Mouse (Mus musculus) ES-Bruce4 (cell line): ENCODE measurements around the gene Daam1. TPM values are rescaled to one million over a fixed set of nuclear protein-coding genes. Genes with fewer than 3 reads are reported as not detected.

Experiments
- H3K27ac ChIP-seq: 2 replicates; pipeline ENCODE4 v1.5.1; 2012; ENCODE audit warnings: low read length, inconsistent platforms; ENCODE audit not compliant: insufficient read depth
- H3K27me3 ChIP-seq: 2 replicates; pipeline ENCODE4 v1.6.1; 2012; ENCODE audit warnings: mild to moderate bottlenecking, low read length, inconsistent platforms; ENCODE audit not compliant: control insufficient read depth, poor library complexity, insufficient read depth, severe bottlenecking
- H3K36me3 ChIP-seq: 2 replicates; pipeline ENCODE4 v1.6.1; 2012; ENCODE audit warnings: inconsistent platforms, mild to moderate bottlenecking, low read length, moderate library complexity; ENCODE audit not compliant: control insufficient read depth, poor library complexity, insufficient read depth, severe bottlenecking
- H3K4me1 ChIP-seq: one replicate; pipeline ENCODE4 v1.8.1; 2011; ENCODE audit warnings: low read length; ENCODE audit not compliant: control insufficient read depth, insufficient read depth
- H3K4me3 ChIP-seq: 2 replicates; pipeline ENCODE4 v1.5.1; 2011; ENCODE audit warnings: low read depth, mild to moderate bottlenecking, low read length
- H3K9ac ChIP-seq: 2 replicates; pipeline ENCODE4 v1.6.1; 2012; ENCODE audit warnings: low read depth, mild to moderate bottlenecking, inconsistent platforms; ENCODE audit not compliant: poor library complexity, severe bottlenecking
- H3K9me3 ChIP-seq: replicated peaks from 2 replicates; pipeline ENCODE4 v1.6.1; 2012; ENCODE audit warnings: mild to moderate bottlenecking, low read length, inconsistent platforms; ENCODE audit not compliant: control insufficient read depth, poor library complexity, insufficient read depth, severe bottlenecking
- CTCF ChIP-seq: IDR thresholded peaks from one replicate; pipeline ENCODE4 v1.8.1; 2011; ENCODE audit warnings: low read depth, low read length
- EP300 ChIP-seq: IDR thresholded peaks from 2 replicates; pipeline ENCODE4 v1.6.1; 2011; ENCODE audit warnings: low read depth, low read length; ENCODE audit not compliant: insufficient read depth
- POLR2A ChIP-seq: IDR thresholded peaks from one replicate; pipeline ENCODE4 v1.8.1; 2011; ENCODE audit warnings: low read length; ENCODE audit not compliant: insufficient read depth
- polyA plus RNA-seq: library from polyadenylated mRNA; stranded (reverse); fragments of >200 nt; gene quantifications from 2 replicates; pipeline ENCODE4 v1.2.4, GENCODE M21; 2011; ENCODE audit warnings: low read depth; ENCODE audit not compliant: missing spikeins, insufficient read depth, insufficient read length

Daam1 gene
- polyA plus RNA-seq, 1 experiment, result 33.0 TPM

DNA sequence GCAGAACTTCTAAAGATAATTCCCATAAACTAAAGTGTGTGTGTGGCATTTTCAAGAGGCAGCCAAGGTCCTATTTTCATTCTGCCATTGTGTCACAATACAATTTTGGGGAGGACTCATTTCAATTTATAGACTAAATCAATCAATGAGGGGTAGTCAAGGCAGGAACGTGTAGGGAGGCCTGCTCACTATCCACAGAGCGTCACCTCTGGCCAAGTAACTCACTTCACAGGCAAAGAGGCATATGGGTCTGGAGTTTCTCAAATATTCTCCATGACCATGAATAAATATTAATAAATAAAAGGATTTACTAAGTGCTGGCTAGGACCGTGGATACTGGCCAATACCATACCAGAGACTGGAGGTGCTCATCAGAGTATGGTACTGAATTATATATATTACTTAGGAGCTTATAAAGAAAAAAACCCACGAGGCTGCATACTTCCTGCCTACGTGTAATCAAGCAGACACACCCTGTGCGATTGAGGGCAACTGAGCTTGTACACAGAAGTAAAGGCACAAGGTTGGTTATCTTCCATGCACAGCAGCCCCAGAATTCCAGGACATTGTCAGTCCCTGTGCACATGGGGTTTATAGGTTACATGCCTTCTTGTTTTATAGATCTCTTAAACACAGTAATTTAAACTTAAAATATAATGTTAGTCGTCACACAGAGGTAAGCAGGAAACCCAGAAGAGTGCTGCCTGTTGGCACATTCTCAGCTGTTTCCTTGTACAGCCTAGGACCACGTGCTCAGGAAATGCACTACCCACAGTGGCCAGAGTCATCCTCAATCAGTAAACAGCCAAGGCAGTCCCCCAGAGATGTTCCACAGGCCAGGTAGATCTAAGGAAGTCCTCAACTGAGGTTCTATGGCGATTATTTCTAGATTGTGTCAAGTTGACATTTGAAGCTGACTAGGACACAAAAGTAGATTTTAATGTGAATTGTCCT is 101.8 kb downstream of the Daam1 start:
- H3K9ac ChIP-seq, result no peak overlapping the region
- no peaks in the 10 kb centered on the region for H3K4me1 ChIP-seq
- H3K36me3 ChIP-seq, result no peaks in the 10 kb centered on the region
- no peaks in the 10 kb centered on the region for H3K27me3 ChIP-seq
- no peak overlapping the region for H3K4me3 ChIP-seq
- H3K27ac ChIP-seq, result no peak overlapping the region
- no peaks in the 10 kb centered on the region for H3K9me3 ChIP-seq
- TF ChIP-seq EP300 (no peak), CTCF (no peak), POLR2A (no peak)

DNA sequence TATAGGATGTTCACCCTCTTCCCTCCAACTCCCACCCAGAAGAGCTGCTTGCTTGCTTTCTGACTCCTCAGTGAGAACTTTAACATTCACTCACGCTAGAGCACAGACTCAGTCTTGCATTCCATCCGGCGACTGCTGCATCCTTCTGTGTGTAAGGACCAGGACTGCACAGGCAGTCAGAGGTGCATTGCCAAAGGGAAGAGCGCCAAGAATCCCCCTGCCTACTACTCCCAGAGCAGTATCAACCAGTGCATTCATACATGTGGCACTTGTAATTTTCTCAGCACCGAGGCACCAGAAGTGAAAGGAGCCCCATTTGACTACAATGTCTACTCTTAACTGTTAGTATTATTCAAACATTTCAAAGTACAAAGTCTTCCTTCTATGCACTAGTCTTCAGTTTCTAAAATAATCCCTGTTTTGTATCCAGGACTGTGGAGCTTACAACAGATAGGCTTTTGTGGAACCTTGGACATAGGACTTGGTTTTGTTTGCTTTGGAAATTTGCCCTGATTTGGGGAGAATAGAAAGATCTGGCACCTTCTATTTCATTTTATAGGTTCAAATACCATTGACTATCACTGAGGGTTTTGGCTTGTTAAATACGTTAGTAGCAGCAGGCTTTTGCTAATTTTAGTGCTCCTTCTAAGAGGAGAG is 103.2 kb downstream of the Daam1 start:
- no peaks in the 10 kb centered on the region for H3K9me3 ChIP-seq
- no peak overlapping the region for H3K27ac ChIP-seq
- H3K36me3 ChIP-seq, result no peaks in the 10 kb centered on the region
- no peaks in the 10 kb centered on the region for H3K27me3 ChIP-seq
- no peaks in the 10 kb centered on the region for H3K4me1 ChIP-seq
- no peak overlapping the region for H3K4me3 ChIP-seq
- no peak for TF ChIP-seq CTCF
- TF ChIP-seq EP300, result no peak
- TF ChIP-seq POLR2A, result no peak
- H3K9ac ChIP-seq, result no peak overlapping the region

DNA sequence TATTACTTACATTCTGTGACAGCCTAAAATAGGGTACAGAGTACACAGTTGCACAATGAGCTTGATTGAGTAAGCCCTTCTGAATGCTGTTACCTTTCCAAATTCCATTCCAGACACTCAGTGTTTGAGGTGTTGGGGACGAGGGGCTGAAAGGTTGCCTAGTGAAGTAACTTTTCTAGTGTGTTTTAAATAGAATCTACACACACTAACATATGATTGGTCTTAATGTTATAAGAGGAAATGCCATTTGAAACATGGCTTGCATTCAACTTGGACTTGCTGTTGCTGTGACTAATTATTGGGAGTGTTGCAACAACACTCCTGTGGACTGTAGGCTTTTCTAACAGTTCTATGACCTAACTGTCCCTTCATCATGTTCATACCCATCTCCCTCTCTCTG is 105.8 kb downstream of the Daam1 start:
- no peaks in the 10 kb centered on the region for H3K4me1 ChIP-seq
- H3K9me3 ChIP-seq, result no peaks in the 10 kb centered on the region
- no peak overlapping the region for H3K9ac ChIP-seq
- no peak overlapping the region for H3K27ac ChIP-seq
- H3K27me3 ChIP-seq, result no peaks in the 10 kb centered on the region
- no peak overlapping the region for H3K4me3 ChIP-seq
- no peak for TF ChIP-seq POLR2A
- TF ChIP-seq EP300, result no peak
- no peak for TF ChIP-seq CTCF
- no peaks in the 10 kb centered on the region for H3K36me3 ChIP-seq

DNA sequence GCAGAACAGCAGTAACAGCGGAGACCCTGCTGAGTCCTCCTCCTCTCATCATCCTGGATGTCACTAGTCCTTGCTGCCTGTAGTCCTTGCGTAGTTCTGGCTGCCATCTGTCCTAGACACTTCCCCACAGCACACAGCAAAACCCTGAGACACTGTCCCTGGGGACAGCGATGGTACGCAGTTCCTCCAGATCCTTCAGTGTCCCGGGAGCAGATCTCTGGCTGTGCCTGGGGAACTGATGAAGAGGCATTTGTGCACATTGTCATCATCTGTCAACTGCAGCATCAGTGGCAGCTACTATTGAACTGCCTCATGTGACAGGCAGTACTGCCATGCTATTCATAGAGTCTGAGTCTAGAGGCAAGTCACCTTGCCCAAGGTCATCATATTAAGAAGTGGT is 107.6 kb downstream of the Daam1 start:
- no peaks in the 10 kb centered on the region for H3K27me3 ChIP-seq
- H3K27ac ChIP-seq, result no peak overlapping the region
- no peaks in the 10 kb centered on the region for H3K4me1 ChIP-seq
- H3K36me3 ChIP-seq, result no peaks in the 10 kb centered on the region
- H3K9ac ChIP-seq, result no peak overlapping the region
- no peak overlapping the region for H3K4me3 ChIP-seq
- TF ChIP-seq CTCF (no peak), EP300 (no peak), POLR2A (no peak)
- no peaks in the 10 kb centered on the region for H3K9me3 ChIP-seq

DNA sequence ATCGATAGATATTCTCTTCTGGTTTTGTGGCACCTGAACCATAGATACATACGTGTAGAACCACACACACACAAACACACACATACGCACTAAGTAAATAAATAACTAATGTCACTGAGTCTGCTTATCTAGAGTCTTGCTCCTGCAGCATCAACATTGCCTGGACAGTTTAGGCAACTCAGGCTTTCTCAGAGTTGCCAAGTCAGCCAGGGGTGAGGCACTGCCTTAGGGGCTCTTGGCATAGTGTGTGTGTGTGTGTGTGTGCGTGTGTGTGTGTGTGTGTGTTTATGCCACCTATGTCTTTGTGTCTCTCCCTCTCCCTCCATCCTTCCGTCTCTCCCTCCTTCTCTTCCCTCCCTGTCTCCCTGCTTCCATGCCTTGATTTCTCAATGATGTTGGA is 110.4 kb downstream of the Daam1 start:
- peaks cover 8% of the 10 kb centered on the region; the same call in 1 of the 2 replicates for H3K36me3 ChIP-seq

DNA sequence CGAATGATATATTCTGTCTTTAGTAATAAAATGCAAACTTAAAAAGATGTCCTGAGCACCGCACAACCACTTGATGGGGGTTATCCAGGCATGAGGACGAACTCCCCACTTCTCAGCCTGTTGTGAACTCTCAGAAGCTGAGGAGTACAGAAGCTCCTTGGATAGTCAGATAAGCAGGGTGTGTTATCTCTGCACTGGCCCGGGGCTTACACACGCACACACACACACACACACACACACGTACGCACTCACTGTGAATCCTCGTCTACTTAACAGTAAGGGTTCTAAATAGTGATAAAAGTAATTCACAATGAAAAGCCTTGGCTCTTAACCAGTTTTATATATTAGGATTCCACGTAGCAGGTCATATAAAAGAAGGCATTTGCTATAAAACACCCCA is 112.2 kb downstream of the Daam1 start:
- H3K9me3 ChIP-seq, result no peaks in the 10 kb centered on the region
- no peak overlapping the region for H3K4me3 ChIP-seq
- H3K27ac ChIP-seq, result no peak overlapping the region
- H3K9ac ChIP-seq, result no peak overlapping the region
- TF ChIP-seq EP300, result no peak
- no peak for TF ChIP-seq CTCF
- no peak for TF ChIP-seq POLR2A
- peaks cover 8% of the 10 kb centered on the region; the same call in 1 of the 2 replicates for H3K36me3 ChIP-seq
- no peaks in the 10 kb centered on the region for H3K27me3 ChIP-seq
- no peaks in the 10 kb centered on the region for H3K4me1 ChIP-seq

More for the DNA sequence above, 110.4 kb downstream of the Daam1 start:
- H3K4me3 ChIP-seq, result no peak overlapping the region
- H3K9ac ChIP-seq, result no peak overlapping the region
- no peaks in the 10 kb centered on the region for H3K9me3 ChIP-seq
- no peaks in the 10 kb centered on the region for H3K27me3 ChIP-seq
- TF ChIP-seq POLR2A (no peak), EP300 (no peak), CTCF (no peak)
- H3K4me1 ChIP-seq, result no peaks in the 10 kb centered on the region
- no peak overlapping the region for H3K27ac ChIP-seq
